Mouse (Mus musculus): ENCODE data around the gene Sumf1. TPM values are rescaled to one million over a fixed set of nuclear protein-coding genes. Genes with fewer than 3 reads are reported as not detected.

Sumf1 gene
- polyA plus RNA-seq, 1 experiment = 16.6 TPM

- Histone ChIP-seq H3K36me3 (replicated peaks; ENCODE audit: low read length) (peaks cover 10% of the 10 kb centered on the region), H3K27me3 (replicated peaks) (no peaks in the 10 kb centered on the region), H3K4me3 (replicated peaks) (no peak overlapping the region), H3K9me3 (no peaks in the 10 kb centered on the region), H3K4me1 (peaks cover 23% of the 10 kb centered on the region)
- TF ChIP-seq GATA1 (IDR thresholded peaks at IDR 0.05; ENCODE audit: borderline replicate concordance, low read length) (no peak), FLI1 (IDR thresholded peaks at IDR 0.05; ENCODE audit: low read length) (no peak)
Observed at GRCm38 (mm10) chr6:108107376-108107775, 78.0 kb downstream of the Sumf1 start.

GRCm38 (mm10) chr6:108101936-108102830, 83.2 kb downstream of the Sumf1 start:
- H3K27me3 ChIP-seq (replicated peaks) = no peaks in the 10 kb centered on the region
- H3K36me3 ChIP-seq (replicated peaks; ENCODE audit: low read length) = peaks cover 4% of the 10 kb centered on the region
- no peaks in the 10 kb centered on the region for H3K9me3 ChIP-seq
- H3K4me1 ChIP-seq = peaks cover 31% of the 10 kb centered on the region
- TF ChIP-seq FLI1 (IDR thresholded peaks at IDR 0.05; ENCODE audit: low read length) (no peak), GATA1 (IDR thresholded peaks at IDR 0.05; ENCODE audit: borderline replicate concordance, low read length) (no peak)
- no peak overlapping the region for H3K4me3 ChIP-seq (replicated peaks)

GRCm38 (mm10) chr6:108098846-108099217, 86.5 kb downstream of the Sumf1 start:
- Histone ChIP-seq H3K27me3 (replicated peaks) (peaks cover 4% of the 10 kb centered on the region), H3K4me3 (replicated peaks) (peak overlapping the region; percentile 84), H3K9me3 (no peaks in the 10 kb centered on the region), H3K4me1 (peaks cover 25% of the 10 kb centered on the region), H3K36me3 (replicated peaks; ENCODE audit: low read length) (no peaks in the 10 kb centered on the region)
- no peak for TF ChIP-seq GATA1 (IDR thresholded peaks at IDR 0.05; ENCODE audit: borderline replicate concordance, low read length)
- no peak for TF ChIP-seq FLI1 (IDR thresholded peaks at IDR 0.05; ENCODE audit: low read length)

- H3K4me1 ChIP-seq = peaks cover 20% of the 10 kb centered on the region
- no peaks in the 10 kb centered on the region for H3K9me3 ChIP-seq
- TF ChIP-seq FLI1 (IDR thresholded peaks at IDR 0.05; ENCODE audit: low read length) = no peak
- no peak for TF ChIP-seq GATA1 (IDR thresholded peaks at IDR 0.05; ENCODE audit: borderline replicate concordance, low read length)
- peak overlapping the region; percentile 84 for H3K4me3 ChIP-seq (replicated peaks)
- no peaks in the 10 kb centered on the region for H3K36me3 ChIP-seq (replicated peaks; ENCODE audit: low read length)
- H3K27me3 ChIP-seq (replicated peaks) = peaks cover 4% of the 10 kb centered on the region
Observed at GRCm38 (mm10) chr6:108098171-108098845, 87.1 kb downstream of the Sumf1 start.

GRCm38 (mm10) chr6:108095445-108095844, 89.9 kb downstream of the Sumf1 start:
- Histone ChIP-seq H3K4me1 (peaks cover 14% of the 10 kb centered on the region), H3K36me3 (replicated peaks; ENCODE audit: low read length) (no peaks in the 10 kb centered on the region), H3K27me3 (replicated peaks) (peaks cover 6% of the 10 kb centered on the region), H3K4me3 (replicated peaks) (no peak overlapping the region), H3K9me3 (no peaks in the 10 kb centered on the region)
- TF ChIP-seq GATA1 (IDR thresholded peaks at IDR 0.05; ENCODE audit: borderline replicate concordance, low read length) = no peak
- no peak for TF ChIP-seq FLI1 (IDR thresholded peaks at IDR 0.05; ENCODE audit: low read length)

GRCm38 (mm10) chr6:108093449-108093848, 91.9 kb downstream of the Sumf1 start:
- TF ChIP-seq GATA1 (IDR thresholded peaks at IDR 0.05; ENCODE audit: borderline replicate concordance, low read length) (no peak), FLI1 (IDR thresholded peaks at IDR 0.05; ENCODE audit: low read length) (no peak)
- Histone ChIP-seq H3K9me3 (no peaks in the 10 kb centered on the region), H3K4me3 (replicated peaks) (no peak overlapping the region)

GRCm38 (mm10) chr6:108092646-108093045, 92.7 kb downstream of the Sumf1 start:
- Histone ChIP-seq H3K4me3 (replicated peaks) (no peak overlapping the region), H3K9me3 (no peaks in the 10 kb centered on the region), H3K27me3 (replicated peaks) (peaks cover 6% of the 10 kb centered on the region), H3K36me3 (replicated peaks; ENCODE audit: low read length) (no peaks in the 10 kb centered on the region), H3K4me1 (0 out of 2 replicates have a peak, but pooled peaks cover under 1% of the 10 kb centered on the region)
- TF ChIP-seq GATA1 (IDR thresholded peaks at IDR 0.05; ENCODE audit: borderline replicate concordance, low read length) = no peak
- TF ChIP-seq FLI1 (IDR thresholded peaks at IDR 0.05; ENCODE audit: low read length) = no peak

More at GRCm38 (mm10) chr6:108093449-108093848, 91.9 kb downstream of the Sumf1 start:
- Histone ChIP-seq H3K27me3 (replicated peaks) (peaks cover 6% of the 10 kb centered on the region), H3K36me3 (replicated peaks; ENCODE audit: low read length) (no peaks in the 10 kb centered on the region), H3K4me1 (peaks cover 8% of the 10 kb centered on the region)

GRCm38 (mm10) chr6:108091296-108091695, 94.1 kb downstream of the Sumf1 start:
- Histone ChIP-seq H3K9me3 (no peaks in the 10 kb centered on the region), H3K4me3 (replicated peaks) (no peak overlapping the region), H3K4me1 (no peaks in the 10 kb centered on the region), H3K27me3 (replicated peaks) (peaks cover 6% of the 10 kb centered on the region), H3K36me3 (replicated peaks; ENCODE audit: low read length) (no peaks in the 10 kb centered on the region)
- TF ChIP-seq FLI1 (IDR thresholded peaks at IDR 0.05; ENCODE audit: low read length) = no peak
- TF ChIP-seq GATA1 (IDR thresholded peaks at IDR 0.05; ENCODE audit: borderline replicate concordance, low read length) = no peak

GRCm38 (mm10) chr6:108075857-108076256, 109.5 kb downstream of the Sumf1 start:
- no peaks in the 10 kb centered on the region for H3K27me3 ChIP-seq (replicated peaks)
- peaks cover 12% of the 10 kb centered on the region for H3K9me3 ChIP-seq
- TF ChIP-seq GATA1 (IDR thresholded peaks at IDR 0.05; ENCODE audit: borderline replicate concordance, low read length) (no peak), FLI1 (IDR thresholded peaks at IDR 0.05; ENCODE audit: low read length) (no peak)
- H3K4me1 ChIP-seq = no peaks in the 10 kb centered on the region
- peaks cover 30% of the 10 kb centered on the region for H3K36me3 ChIP-seq (replicated peaks; ENCODE audit: low read length)
- H3K4me3 ChIP-seq (replicated peaks) = no peak overlapping the region

- Histone ChIP-seq H3K4me1 (no peaks in the 10 kb centered on the region), H3K9me3 (peaks cover 12% of the 10 kb centered on the region), H3K36me3 (replicated peaks; ENCODE audit: low read length) (peaks cover 30% of the 10 kb centered on the region), H3K27me3 (replicated peaks) (no peaks in the 10 kb centered on the region), H3K4me3 (replicated peaks) (peak overlapping the region; percentile 38)
- TF ChIP-seq GATA1 (IDR thresholded peaks at IDR 0.05; ENCODE audit: borderline replicate concordance, low read length) (no peak), FLI1 (IDR thresholded peaks at IDR 0.05; ENCODE audit: low read length) (no peak)
Observed at GRCm38 (mm10) chr6:108074624-108075023, 110.8 kb downstream of the Sumf1 start.

Data from megakaryocyte, embryonic 14.5 days (primary cell).